Mouse (Mus musculus) 416B (cell line): ENCODE measurements around the gene Krtap10-10.
A peak's percentile ranks its signal among the peaks of the same experiment; 100 is the strongest.
"Not testable (repeated sequence)": the region's sequence is repeated elsewhere in the genome, so short reads cannot be mapped to it uniquely, and the experiment has no call there.

ENCODE experiments used
- DNase-seq: peaks from one replicate; pipeline ENCODE4 v3.0.0; 2011; ENCODE audit warnings: low read depth

Krtap10-10 gene

DNA sequence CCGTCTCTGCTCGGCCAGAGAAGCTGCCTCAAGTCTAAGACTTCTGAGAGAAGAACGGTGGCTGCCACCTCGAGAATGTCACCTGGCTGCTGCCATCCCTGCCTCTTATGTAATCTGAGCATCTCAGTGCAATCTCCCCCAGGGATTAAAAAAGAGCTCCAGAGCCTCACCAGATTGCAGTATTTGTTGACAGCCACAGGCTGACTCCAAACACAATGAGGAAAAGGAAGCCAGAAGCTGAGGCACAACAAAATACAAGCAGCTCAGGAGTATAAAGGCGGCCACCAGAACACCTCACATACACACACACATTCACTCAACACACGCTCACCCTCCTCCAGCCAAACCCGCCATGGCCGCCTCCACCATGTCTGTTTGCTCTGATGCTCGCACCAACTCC, at the start of gene Krtap10-10:
Gene Krtap10-10 (plus strand): TSS at position 301 of the 400 bp plus-strand sequence.
- DNase-seq = no peak

DNA sequence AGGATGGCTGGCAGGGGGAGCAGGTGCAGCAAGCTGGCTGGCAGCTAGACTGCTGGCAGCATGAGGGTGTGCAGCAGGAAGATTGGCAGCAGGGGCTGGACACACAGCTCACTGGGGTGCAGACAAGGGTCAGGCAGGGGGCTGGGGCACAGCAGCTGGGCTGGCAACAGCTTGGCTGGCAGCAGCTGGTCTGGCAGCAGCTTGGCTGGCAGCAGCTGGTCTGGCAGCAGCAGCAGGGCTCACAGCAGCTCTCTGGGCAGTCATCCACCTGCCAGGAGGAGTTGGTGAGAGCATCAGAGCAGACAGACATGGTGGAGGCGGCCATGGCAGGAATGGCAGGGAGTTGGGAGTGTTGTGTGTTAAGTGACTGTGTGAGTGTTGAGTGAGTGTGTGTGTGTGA, 47.9 kb upstream of the Krtap10-10 start, which contains the start of gene Gm7137:
Gene Gm7137 (minus strand): TSS at position 325 of the 400 bp plus-strand sequence.
- not testable (repeated sequence) for DNase-seq

DNA sequence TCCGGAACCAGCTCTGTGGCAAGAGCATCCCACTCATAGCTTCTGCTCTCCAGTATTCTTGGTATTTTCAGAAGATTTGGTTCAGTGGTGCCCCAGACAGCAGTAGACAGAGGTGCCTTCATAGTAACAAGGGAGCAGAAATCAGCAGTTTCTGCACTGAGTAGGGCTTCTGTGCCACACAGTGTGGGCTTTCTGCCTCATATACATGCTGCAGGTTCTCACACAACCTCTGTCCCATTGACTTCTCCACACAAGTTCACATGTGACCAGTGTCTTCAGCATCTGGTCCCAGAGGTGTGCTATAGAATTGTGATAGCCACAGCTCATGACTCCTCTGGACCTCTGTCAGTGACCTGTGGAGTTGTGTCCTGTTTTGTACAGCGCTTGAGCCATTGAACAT, 47.1 kb upstream of the Krtap10-10 start:
- DNase-seq = no peak

DNA sequence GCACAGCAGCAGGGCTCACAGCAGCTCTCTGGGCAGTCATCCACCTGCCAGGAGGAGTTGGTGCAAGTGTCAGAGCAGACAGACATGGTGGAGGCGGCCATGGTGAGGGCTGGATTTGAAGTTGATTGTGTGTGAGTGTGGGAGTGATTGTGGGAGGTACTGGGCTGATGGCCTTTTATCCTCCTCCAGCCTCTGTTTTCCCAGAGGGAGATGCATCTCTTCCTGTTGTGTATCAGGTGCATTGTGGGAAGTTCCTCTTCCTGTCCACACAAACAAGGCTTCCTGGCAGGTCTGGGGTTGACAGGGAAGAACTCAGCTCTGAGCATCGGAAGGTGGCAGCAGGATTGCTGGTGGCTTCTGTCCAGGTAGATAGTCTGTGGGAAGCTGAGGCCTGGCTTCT, 40.8 kb upstream of the Krtap10-10 start, which contains the start of gene Gm9639:
Gene Gm9639 (minus strand): TSS at position 101 of the 400 bp plus-strand sequence.
- no peak for DNase-seq

DNA sequence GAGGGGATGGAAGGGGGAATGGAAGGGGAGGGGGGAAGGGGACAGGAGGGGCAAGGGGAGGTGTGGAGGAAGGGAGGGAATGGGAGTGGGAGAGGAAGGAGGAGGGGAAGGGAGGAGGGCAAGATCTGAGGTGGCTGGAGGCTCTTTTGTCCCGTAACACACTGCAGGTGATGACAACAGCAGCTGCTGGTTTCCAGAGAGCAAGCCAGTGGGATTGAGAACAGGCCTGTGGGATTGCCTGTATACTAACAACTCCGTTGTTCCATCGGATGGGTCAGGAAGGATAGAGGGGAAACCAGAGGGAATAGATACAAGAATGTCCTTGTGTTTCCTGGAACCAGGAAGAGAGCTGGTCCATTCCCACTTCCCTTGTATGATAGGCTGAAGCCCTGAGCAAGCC, 38.1 kb upstream of the Krtap10-10 start:
- DNase-seq = no peak

DNA sequence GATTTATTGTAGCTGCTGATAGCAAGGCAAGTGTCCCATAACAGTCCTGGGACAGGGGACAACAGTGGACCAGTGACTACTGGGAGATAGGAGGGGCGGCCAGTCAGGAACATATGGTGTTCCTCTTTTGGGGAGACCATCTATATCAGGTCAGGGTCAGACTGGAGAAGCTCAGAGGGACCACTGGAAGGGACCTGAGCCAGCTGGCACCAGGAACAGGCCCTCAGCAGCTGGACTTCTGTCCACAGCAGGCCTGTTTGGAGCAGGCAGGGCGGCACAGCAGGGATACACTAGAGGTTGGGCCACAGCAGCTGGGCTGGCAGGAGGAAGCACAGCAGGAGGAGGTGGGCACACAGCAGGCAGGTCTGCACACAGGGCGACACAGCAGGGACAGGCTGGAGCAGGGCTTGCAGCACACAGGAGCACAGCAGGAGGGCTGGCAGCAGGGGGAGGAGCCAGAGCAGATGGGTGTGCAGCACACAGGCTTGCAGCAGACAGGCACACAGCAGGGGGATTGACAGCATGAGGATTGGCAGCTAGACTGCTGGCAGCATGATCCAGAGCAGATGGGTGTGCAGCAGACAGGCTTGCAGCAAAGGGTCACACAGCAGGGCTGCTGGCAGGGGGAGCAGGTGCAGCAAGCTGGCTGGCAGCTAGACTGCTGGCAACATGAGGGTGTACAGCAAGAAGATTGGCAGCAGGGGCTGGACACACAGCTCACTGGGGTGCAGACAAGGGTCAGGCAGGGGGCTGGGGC, 37.4 kb upstream of the Krtap10-10 start:
- not testable (repeated sequence) for DNase-seq

DNA sequence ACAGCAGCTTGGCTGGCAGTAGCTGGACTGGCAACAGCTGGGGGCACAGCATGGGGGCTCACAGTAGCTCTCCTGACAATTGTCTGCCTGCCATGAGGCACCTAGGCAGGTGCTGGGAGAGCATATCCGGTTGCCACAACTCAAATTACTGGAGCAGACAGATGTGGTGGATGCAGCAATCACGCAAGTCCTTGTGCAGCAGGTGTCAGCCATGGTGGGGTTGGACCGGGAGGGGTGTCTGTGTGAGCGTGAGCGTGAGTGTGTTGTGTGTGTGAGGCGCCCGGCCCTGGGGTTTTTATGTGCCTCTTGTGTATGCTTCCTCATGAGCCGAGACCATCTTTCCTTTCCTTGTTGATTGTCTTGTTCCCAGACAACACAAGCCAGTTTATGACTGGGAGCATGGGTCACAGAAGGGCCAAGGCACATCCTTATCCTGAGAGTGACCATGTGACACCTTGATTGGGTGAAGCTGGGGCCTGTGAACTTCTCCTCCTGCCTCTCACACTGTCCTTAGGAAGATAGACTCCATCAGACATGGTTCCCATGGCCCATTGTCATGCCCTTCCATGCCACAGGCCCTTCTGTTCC, 36.7 kb upstream of the Krtap10-10 start, which contains the start of gene Gm19668:
Gene Gm19668 (minus strand): TSS at position 213 of the 588 bp plus-strand sequence.
- no peak for DNase-seq

DNA sequence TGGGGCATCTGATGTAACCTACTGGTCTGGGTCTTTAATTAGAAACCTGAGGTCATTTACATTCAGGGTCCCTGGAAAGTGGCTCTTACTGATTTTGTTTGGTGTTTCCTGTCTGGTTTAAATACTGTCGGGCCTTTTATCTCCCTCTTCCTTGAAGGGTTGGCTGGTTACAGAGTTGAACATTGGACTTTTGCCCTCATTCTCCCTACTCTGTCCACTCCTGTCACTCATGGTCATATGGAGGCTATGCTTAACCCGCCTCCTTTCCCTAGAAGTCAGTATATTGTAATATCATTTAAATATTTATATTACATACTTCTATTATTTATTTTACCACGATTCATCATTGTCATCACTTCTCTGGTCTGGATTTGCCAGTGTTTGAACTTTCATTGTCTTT, 31.7 kb upstream of the Krtap10-10 start:
- no peak for DNase-seq

DNA sequence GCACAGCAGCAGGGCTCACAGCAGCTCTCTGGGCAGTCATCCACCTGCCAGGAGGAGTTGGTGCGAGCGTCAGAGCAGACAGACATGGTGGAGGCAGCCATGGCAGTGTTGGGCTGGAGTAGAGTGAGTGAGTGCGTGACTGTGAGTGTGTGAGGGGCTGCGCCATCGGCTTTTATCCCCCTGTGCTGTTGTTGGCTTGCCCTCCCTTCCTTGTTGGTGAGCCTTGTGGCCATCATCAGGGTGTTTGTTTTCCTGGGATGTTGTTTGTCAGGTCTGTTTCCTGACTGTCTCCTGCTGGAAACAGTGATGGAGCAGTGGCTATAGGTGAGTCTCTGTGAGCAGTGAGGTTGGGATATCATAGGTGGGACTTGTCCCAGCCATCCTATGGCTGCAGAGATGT, 24.0 kb upstream of the Krtap10-10 start, which contains the start of gene Gm9507:
Gene Gm9507 (minus strand): TSS at position 101 of the 400 bp plus-strand sequence.
- no peak for DNase-seq

DNA sequence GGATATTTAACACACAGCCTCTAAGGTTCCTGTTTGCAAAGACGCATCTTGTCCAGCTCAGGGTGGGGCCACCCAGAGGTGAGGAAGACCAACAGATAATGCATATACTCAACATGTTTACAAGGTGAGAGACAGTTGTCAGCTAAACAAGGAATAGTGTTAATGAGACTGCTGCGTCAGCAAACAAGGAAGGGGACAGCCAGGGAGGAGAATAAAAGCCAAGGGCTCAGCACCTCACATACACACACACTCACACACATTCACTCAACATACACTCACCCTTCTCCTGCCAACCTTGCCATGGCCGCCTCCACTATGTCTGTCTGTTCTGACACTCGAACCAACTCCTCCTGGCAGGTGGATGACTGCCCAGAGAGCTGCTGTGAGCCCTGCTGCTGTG, 21.4 kb upstream of the Krtap10-10 start, which contains the start of gene Gm2696:
Gene Gm2696 (plus strand): TSS at position 301 of the 400 bp plus-strand sequence.
- DNase-seq = no peak

DNA sequence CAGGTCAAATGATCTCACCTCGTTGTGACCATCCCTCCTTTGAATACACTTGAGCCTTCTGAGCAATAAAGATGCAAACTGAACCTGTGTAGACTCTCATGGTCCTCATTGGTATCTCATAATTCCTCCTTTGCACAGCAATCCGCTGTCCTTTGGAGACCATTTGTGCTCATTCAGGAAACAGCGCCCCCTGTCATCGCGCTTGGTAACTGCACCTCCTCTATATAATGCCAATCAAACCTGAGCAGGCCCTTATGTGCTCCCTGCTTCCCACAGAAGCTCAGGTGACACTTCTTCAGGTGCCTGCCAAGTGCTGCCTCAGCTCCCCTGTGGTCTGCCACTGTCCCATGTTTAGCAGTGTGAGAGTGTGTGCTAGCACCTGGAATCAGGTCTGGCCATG, 20.2 kb upstream of the Krtap10-10 start:
- DNase-seq = peak; percentile 20

DNA sequence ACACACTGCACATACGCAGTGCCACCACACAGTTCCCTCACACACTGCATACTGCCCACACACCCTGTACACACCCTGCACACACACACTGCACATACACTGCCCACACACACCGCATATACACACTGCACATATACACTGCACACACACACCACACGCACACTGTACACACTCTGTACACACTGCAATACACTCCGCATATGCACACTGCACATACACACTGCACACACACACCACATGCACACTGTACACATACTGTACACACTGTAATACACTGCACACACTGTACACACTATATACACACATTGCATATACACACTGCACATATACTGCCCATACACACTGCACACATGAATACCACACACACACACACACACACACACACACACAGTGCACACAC, 17.2 kb upstream of the Krtap10-10 start:
- no peak for DNase-seq

DNA sequence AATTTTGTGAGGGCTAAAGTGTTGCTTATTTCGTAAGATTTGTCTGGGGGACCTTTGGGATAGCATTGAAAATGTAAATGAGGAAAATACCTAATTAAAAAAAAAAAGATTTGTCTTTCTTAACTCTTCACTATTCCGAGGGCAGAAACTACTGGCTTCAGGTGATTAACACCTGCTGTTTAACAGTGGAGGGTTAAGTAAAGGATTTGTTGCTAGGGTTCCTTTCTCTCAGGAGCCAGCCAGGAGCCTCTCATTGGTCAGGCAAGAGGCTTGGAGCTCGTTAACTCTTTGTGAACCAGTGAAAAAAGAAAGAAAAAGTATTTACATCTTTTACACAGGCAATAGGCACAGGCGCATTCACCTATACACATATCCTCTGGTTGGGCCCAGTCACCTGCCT, 16.5 kb upstream of the Krtap10-10 start:
- DNase-seq = no peak

DNA sequence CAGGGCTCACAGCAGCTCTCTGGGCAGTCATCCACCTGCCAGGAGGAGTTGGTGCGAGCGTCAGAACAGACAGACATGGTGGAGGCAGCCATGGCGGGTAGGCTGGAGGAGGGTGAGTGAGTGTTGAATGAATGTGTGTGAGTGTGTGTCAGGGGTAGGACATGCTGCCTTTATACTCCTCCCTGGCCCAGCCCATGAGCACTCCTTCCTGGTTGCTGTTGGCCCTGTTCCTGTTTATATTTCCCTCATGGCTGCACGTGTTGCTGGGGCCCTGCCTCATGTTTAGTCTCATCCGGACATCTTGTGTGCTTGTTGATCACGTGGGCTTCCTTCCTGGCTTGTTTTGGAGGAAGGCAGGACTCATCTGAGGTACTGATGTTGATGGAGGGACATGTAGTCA, 8.8 kb upstream of the Krtap10-10 start, which contains the start of gene Krtap10-4:
Gene Krtap10-4 (minus strand): TSS at position 145 of the 400 bp plus-strand sequence.
- no peak for DNase-seq

DNA sequence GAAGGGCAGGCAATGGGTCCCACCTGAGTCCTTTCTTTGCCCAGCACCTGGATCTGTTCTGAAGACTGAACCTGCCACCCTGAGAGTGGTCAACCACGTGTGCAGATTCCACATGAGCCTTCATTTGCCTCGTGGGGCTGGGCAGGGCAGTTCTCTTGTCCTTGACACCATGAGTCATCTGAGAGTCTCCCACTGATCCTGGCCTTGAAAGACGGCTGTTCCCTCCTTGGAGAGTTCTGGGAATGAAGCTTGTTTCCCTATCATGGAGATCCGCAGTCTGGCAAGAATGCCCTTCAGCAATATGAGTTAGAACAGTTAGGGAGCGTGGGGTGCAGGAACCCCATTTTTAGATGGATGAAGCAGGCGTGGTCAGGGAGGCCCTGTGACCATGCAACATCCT, 3.3 kb downstream of the Krtap10-10 start:
- no peak for DNase-seq

DNA sequence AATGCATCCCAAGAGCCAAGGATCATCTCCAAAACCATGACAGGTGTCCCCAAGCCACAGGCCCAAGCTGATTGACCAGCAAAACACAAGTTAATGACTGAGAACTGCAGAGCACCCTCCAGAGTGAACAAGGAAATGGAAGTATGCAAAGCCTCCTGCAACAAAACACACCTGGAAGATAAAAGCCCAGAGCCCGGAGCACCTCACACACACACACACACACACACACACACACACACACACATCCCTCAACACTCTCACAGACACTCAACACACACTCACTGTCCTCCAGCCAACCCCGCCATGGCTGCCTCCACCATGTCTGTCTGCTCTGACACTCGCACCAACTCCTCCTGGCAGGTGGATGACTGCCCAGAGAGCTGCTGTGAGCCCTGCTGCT, 10.8 kb downstream of the Krtap10-10 start, which contains the start of gene Gm36176:
Gene Gm36176 (plus strand): TSS at position 301 of the 400 bp plus-strand sequence.
- DNase-seq = no peak

DNA sequence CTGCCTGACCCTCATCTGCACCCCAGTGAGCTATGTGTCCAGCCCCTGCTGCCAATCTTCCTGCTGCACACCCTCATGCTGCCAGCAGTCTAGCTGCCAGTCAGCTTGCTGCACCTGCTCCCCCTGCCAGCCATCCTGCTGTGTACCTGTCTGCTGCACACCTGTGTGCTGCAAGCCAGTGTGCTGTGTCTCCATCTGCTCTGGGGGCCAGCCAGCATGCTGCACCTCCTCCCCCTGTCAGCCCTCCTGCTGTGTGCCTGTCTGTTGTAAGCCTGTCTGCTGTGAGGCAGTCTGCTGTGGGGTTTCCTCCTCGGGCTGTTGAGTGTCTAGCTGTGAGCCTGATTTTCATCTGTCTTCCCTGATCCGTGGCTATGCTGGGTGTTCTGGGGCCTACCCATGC, 11.2 kb downstream of the Krtap10-10 start:
- DNase-seq = no peak

DNA sequence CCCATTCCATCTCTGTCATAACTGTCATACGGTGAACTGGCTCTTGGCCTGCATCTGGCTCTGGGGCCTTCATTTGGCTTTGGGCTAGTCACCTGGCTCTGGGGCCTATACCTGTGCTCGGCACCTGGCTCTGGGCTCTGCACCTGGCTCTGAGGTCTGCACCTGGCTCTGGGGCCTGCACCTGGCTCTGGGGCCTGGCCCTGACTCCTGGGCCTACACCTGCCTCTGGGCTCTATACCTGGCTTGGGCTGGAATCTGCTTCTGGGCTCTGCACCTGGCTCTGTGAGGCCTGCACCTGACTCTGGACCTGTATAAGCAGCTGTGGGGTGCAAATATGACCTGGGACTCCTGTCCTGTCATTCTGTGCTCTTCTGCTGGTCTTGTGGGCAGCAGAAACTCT, 11.8 kb downstream of the Krtap10-10 start:
- no peak for DNase-seq

DNA sequence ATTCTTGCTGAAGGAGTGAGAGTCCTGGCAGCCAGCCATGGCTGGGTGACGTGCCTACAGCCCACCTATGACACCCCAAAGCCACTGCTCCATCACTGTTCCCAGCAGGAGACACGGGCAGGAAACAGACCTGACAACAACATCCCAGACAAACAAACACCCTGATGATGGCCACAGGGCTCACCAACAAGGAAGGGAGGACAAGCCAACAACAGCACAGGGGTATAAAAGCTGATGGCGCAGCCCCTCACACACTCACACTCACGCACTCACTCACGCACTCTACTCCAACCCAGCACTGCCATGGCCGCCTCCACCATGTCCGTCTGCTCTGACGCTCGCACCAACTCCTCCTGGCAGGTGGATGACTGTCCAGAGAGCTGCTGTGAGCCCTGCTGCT, 16.8 kb downstream of the Krtap10-10 start, which contains the start of gene Gm10318:
Gene Gm10318 (plus strand): TSS at position 301 of the 400 bp plus-strand sequence.
- DNase-seq = no peak

DNA sequence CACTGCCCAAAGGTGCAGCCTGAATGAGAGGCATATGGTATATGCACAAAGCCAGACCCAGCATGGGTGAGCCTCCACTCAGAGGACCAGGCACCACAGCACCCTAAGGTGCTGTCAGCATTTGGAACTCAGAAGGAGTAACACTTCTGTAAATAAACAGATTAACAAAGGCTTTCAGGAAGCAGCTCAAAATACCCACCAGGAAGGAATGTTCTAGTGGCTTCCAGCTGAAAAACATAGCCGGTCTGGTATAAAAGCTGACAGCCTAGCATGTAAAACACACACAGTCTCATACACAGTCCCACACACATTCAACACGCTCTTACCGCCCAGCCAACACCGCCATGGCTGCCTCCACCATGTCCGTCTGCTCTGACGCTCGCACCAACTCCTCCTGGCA, 25.9 kb downstream of the Krtap10-10 start, which contains the start of gene Gm3285:
Gene Gm3285 (plus strand): TSS at position 301 of the 400 bp plus-strand sequence.
- DNase-seq = no peak

DNA sequence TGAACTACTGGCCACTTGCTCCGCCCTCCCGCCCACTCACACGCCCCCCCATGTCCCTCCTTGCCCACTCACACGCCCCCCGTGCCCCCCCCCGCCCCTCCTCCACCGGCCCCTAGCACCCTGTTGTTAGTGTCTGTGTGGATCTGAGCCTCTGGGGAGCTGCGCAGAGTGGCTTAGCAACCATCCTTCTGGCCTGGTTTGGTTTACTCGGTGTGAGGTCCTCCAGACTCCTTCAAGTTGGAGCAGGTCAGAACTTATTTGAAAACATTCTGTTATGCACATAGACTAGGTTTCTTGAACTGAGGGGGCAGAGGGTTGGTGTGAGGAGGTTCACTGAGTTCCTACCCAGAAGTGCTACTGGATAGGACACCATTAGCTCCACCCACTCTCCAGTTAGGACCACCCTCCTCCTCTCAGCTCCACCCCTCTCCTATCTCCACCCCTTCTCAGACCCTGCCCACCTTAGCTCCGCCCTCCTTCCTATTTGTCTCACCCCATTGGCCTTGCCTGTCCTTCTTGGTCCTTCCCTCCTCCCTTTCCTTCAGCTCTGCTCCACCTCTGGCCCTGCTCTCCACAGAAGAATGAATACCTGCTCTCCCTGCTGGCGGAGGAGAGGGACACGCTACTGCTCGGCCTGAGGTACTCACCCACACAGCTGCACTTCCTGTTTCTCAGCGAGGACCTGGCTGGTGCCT, 28.5 kb downstream of the Krtap10-10 start:
- DNase-seq = peak; percentile 48

DNA sequence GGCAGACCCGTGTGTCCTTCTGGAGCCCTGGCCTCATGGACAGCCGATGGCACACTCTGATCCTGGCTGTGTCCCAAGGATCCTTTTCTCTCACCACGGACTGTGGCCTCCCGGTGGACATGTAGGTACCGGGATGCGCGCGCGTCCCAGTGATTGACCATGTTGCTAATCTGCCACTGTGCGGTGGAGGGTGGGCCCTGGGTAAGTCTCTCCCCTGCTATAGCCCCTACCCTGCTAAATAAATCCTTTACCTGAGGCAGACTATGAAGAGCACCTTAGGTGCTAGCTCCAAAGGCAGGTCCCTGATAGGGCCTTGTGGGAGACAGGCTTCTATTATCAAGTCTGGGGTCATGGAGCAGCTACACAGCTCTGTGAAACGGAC, 29.0 kb downstream of the Krtap10-10 start:
- DNase-seq = no peak
